Mouse (Mus musculus) telencephalon, adult 2 months (tissue): ENCODE results near the gene Odc1.
"Not testable (repeated sequence)": the region's sequence is repeated elsewhere in the genome, so short reads cannot be mapped to it uniquely, and the experiment has no call there.

Experiments used
- DNase-seq: peaks from one replicate; pipeline ENCODE4 v3.0.0-alpha.2; 2011; ENCODE audit warnings: low read depth, low spot score

Gene Odc1

DNA sequence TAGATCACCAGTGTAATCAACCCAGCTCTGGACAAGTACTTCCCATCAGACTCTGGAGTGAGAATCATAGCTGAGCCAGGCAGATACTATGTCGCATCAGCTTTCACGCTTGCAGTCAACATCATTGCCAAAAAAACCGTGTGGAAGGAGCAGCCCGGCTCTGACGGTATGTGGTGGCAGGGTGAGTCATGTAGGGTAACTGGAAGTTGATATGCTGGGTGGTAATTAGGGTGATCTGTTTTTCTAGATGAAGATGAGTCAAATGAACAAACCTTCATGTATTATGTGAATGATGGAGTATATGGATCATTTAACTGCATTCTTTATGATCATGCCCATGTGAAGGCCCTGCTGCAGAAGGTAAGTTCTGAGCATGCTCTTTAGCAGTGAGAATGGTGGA lies 4.8 kb downstream of the Odc1 start:
- not testable (repeated sequence) for DNase-seq

- DNase-seq: no peak
Observed at GRCm38 (mm10) chr12:17551208-17551995, 6.8 kb downstream of the Odc1 start.

DNA sequence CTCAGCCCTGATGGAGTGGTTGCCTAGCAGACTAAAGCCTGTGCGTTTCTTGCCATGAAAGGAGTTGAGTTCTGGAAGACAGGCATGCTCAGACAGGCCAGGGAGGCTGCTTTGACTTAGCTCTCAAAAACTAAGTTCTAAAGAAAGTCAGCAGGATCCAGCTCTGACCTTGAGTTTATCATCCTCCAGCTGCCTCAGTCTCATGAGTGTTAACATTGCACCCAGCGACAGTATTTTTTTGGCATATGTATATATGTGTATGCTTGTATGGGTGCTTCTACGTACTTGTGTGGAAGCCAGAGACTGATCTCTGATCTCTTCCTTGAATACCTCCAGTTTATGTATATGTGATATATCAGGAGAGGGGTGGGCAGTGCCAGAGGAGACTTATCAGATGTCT lies 7.8 kb downstream of the Odc1 start:
- no peak for DNase-seq

GRCm38 (mm10) chr12:17552949-17553348 lies 8.4 kb downstream of the Odc1 start:
- no peak for DNase-seq

DNA sequence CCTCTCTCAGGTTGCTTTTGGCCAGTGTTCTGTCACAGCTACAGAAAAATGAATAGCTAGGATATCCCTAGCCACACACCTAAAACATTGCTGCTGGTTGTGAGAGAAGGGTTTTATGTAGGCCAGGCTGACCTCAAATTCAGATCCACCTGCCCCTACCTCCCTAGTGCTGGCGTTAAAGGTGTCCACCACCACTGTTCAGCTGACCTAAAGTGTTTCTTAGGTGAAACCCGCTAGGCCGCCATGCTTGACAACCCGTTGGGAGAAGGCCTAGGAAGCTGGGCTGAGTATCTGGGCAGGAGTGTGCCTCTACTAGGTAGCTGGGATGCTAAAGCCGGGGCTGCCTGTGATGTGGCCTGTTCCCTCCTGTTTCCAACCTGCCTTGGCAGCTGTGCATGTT lies 9.0 kb downstream of the Odc1 start:
- DNase-seq: no peak

- peak; percentile 47 for DNase-seq
Observed at GRCm38 (mm10) chr12:17554200-17554951, 9.8 kb downstream of the Odc1 start.

DNA sequence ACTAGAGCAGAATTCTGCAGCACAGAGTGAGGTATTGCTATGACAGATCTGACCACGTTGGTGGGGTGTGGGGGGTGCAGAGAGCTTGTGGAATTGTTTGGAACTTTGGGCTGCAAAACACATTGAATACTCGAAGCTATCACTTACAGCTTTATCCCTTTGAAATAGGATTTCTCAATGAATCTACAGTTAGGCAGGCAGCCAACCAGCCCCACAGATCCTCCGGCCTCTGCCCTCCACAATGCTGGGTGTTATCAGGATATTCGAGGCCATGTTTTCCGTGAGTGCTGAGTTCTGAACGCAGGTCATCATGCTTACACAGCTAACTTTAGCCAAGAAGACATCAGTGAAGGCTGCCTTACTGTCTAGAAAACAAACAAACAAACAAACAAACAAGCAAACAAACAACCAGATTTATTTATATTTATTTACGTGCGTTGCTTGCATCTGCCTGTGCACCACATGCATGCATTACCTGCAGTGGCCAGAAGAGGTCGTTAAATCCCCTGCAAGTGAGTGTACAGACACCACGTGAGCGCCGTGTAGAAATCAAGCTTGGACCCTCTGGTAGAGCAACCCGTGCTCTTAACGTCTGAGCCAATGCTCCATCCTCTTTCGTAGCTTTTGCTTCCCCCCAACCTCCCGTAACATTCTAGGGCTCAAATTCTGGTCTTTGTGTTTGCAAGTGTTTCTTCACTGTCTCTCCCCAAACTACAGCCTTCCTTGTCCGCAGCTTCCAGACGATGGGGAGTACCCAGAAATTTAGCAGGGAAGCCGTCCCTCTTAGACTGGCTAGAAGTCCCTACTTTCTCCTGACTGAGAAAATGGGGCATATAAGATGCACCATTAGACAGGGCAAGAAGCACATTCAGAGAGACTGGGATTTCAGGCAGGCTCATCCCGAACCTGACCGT lies 12.1 kb downstream of the Odc1 start:
- peak; percentile 69 for DNase-seq

DNA sequence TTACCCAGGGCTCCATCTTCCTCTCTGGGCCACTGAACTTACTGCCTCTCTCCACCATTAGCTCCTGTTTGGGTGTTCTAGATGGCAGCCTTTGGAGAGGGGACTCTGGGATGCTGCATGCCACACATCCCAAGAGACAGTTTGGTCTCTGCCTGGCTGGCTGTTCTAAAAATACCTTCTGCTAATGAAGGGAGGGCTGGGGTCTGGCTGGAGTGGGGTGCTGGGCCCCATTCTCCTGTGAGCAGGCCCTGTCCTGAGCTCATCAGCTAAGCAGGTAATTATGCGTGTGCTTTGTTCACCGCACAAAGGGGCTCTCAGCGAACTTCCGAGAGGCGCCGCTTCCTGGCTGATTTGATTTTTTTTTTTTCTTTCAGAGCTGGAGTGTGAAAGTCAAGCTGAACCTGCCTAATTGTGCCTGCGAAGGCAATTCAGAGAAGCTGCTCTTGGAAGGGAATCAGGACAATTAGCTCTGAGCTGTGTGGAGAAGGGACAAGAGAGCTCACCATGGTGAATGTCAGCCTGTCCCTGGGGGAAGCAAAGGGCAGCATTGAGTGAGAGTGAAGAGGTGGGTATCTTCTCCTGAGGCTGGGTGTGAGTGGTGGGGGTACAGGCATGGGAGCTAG lies 12.9 kb downstream of the Odc1 start:
- no peak for DNase-seq

- no peak for DNase-seq
Observed at GRCm38 (mm10) chr12:17557967-17558345, 13.4 kb downstream of the Odc1 start.

GRCm38 (mm10) chr12:17562396-17562795 lies 17.8 kb downstream of the Odc1 start:
- DNase-seq: no peak

GRCm38 (mm10) chr12:17565393-17566045 lies 20.9 kb downstream of the Odc1 start:
- DNase-seq: no peak

DNA sequence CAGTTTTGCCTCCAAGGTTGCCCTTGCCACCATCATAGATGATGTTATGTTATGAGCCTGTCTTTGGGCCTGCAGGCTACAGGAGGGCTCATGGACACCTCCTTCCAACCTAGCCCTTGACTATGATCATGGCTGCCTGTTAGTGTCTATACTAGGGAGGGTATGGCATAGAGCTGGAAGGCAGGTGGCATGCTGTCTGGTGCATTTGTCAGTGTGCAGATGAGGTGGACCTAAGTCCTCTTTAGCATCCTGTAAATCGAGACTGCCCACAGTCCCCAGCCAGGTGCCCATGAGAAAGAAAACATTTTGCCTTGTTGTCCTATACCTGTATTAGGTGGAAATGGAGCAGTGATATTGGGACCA lies 21.4 kb downstream of the Odc1 start:
- no peak for DNase-seq

- no peak for DNase-seq
Observed at GRCm38 (mm10) chr12:17568564-17568963, 24.0 kb downstream of the Odc1 start.

DNA sequence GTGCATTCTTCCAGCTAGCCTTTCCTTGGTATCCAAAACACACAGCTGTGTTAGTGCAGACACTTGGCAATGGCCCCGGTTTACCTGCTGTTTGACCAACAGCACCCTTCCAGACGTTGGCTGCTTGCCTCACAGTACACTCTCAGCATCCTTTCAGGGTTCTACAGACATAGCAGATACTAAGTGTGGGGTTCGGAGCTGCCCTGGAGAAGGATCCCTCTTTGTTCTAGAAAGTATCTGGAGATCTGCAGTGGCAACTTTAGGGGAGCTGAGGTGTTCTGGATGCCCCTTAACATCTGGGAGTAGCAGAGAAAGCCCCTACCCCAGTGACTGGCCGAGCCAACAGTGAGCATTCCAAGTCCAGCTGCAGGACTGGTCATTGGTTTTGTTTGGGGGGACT lies 30.0 kb downstream of the Odc1 start:
- no peak for DNase-seq

- DNase-seq: no peak
Observed at GRCm38 (mm10) chr12:17575156-17575910, 30.7 kb downstream of the Odc1 start.

DNA sequence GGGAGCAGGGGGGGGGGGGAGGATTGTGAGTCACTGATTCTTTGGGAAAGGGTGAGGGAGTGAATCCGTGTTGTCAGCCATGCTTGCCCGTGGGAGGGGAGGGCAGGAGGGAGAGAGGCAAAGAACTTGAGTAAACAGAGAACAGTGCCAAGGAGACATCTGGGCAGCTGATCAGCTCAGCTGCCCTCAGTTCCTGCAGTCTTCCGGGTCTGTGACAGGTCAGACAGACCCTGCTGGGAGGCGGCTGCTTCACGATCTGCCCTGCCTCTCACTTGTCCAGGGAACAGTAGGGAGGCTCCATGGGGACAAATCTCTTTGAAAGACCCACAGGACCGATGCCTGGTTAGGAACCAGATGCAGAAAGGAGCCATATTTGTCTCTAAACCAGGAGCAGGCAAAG lies 31.4 kb downstream of the Odc1 start:
- no peak for DNase-seq

DNA sequence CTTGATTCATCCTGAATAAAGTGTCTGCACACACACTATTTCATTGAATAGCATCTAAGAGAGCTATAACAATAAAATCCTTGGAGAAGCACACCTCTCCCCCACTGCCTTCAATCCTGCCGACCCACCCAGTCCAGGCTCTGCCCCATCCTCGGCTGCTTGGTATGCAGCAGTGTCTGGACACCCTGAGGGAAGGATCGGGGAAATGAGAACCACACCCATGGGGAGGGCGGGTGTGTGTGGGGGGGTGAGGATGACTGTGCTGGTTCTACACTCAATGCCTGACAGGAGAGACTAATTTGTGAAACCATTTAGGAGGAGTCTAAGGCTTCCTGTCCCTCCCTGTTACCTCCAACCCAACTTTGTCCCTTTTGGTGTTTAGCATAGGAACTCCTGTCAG lies 34.0 kb downstream of the Odc1 start:
- DNase-seq: no peak

- no peak for DNase-seq
Observed at GRCm38 (mm10) chr12:17581001-17581400, 36.4 kb downstream of the Odc1 start.

DNA sequence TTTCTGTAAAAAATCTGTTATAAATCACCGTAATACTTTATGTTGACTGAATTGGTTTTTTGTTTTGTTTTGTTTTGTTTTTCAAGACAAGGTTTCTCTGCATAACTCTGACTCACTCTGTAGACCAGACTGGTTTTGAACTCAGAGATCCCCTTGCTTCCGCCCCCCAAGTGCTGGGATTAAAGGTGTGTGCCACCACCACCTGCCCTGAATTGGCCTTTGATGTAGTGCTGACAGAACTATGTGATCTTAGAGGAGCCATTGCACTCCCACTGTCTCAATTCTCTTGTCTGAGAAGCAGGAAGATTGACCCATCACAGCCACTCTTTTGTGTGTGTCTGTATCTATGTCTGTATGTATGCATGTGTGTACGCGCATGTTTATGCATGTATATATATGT lies 37.8 kb downstream of the Odc1 start:
- no peak for DNase-seq

DNA sequence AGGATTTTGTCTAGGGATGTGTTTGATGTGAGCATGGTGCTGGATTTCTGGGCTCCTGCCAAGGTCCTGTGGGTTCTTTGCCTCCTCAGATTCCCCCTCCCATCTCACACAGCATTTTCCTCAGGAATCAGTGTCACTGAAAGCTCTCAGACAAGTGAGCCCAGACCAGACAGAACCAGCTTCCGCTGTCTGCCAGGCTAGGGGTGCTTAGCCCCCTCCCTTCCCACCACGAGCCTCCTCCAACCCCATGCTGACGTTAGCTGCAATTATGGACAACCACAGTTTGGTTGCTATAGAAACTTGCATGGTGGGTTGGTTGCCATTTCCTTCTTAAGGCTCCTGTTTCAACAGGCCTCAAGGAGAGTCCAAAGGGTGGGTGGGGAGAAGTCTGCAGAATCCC lies 39.3 kb downstream of the Odc1 start:
- DNase-seq: peak; percentile 10
